Mouse (Mus musculus): Measurements from ENCODE around the gene Capn8. TPM values are rescaled to one million over a fixed set of nuclear protein-coding genes. Genes with fewer than 3 reads are reported as not detected.

The Capn8 gene
- polyA plus RNA-seq, 2 experiments, result 0.01 TPM; not detected in 1

DNA sequence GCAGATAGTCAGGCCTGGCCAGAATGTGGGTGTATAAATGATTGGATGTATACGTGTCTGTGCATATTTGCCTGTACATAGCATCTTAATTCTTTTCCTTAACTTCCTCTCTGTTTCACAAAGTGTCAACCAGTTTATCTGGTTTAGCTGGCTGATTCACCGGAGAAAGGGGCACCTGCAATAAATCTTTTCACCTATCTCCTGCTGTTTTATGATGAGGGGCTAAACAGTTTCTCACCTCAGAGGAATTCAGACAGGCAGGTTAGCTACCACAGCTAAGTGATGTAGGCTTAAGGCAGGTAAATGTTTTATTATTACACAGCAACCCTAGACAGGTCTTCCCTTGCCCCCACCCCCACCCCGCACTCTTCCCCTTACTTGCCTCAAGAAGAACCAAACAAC, 29.7 kb upstream of the Capn8 start:
- H3K4me3 ChIP-seq (ENCODE audit: insufficient read depth in 1 of 2, low read depth in 2 of 2, low read length in 2 of 2), result no peak overlapping the region
- no peaks in the 10 kb centered on the region for H3K27me3 ChIP-seq (ENCODE audit: control insufficient read depth, insufficient read depth, low read length)
- TF ChIP-seq CTCF (IDR thresholded peaks at IDR 0.05; ENCODE audit: low read depth) (no peak), EP300 (IDR thresholded peaks at IDR 0.05; ENCODE audit: low read depth) (no peak)
- no peak overlapping the region for H3K27ac ChIP-seq
- no peak for ATAC-seq (ENCODE audit: insufficient read depth)
- WGBS (ENCODE audit: insufficient replicate concordance), result 61% methylated on average over 3 of the region's 3 CpGs
- H3K9me3 ChIP-seq (ENCODE audit: control insufficient read depth, low read length), result no peaks in the 10 kb centered on the region
- no peaks in the 10 kb centered on the region for H3K36me3 ChIP-seq (replicated peaks; ENCODE audit: control insufficient read depth, insufficient read depth, low read depth)
- peaks cover 0 to 2% of the 10 kb centered on the region in 2 experiments; a peak in 1 of 4 replicates for H3K4me1 ChIP-seq (replicated peaks; ENCODE audit: control insufficient read depth in 2 of 2, insufficient read depth in 2 of 2, low read length in 1 of 2)
- no peak overlapping the region for H3K9ac ChIP-seq (replicated peaks)
- H3K4me2 ChIP-seq (ENCODE audit: low read depth), result no peak overlapping the region
- DNase-seq (ENCODE audit: low read depth in 3 of 3, low spot score in 3 of 3), result no peak

DNA sequence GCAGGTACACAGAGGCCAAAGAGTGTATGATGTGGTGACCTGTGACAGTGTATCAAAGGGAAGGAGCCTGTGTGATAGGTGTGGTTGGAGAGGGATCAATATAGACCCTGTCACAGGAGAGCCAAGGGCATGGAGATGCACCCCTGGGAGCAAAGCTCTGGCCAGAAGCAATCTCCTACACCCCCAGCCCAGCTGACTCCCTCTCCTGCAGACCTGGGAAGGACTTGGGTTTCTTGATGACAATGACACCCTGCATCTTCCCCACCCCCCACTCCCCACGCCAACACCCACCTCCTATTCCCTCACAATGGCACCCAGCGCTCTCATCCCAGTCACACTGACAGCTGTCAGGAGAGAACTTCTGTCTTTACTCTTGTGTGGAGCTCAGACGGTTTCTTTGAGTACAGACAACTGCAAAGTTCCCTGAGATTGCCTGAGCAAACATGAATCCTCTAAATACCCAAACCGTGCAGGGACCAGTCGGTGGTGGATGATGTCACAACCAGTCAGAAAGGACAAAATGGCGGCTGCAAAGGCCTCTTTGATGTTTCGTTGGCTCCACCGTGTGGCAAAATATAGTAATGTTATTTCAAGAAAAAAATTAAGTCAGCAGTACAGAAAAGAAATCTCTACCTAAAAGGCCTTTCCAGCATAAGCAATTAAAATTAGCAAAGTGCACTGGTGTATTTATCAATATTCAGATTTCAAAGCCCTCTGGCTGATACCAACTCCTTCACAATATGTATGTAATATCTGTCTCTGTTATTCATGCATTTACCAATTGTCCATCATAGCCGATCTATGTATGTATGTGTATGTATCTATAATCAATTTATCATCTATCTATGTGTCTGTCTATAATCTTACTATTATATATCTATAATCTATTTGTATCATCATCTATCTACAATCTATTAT, 25.5 kb upstream of the Capn8 start:
- 17% methylated on average over 9 of the region's 9 CpGs for WGBS (ENCODE audit: insufficient replicate concordance)
- no peaks in the 10 kb centered on the region for H3K9me3 ChIP-seq (ENCODE audit: control insufficient read depth, low read length)
- peak; percentile 49 to 61 (median 57) for DNase-seq (ENCODE audit: low read depth in 3 of 3, low spot score in 3 of 3)
- no peaks in the 10 kb centered on the region for H3K36me3 ChIP-seq (replicated peaks; ENCODE audit: control insufficient read depth, insufficient read depth, low read depth)
- TF ChIP-seq EP300 (IDR thresholded peaks at IDR 0.05; ENCODE audit: low read depth) (no peak), CTCF (IDR thresholded peaks at IDR 0.05; ENCODE audit: low read depth) (peak; percentile 59)
- peak overlapping the region; percentile 21 to 53; a peak in 2 of 4 replicates for H3K4me3 ChIP-seq (ENCODE audit: insufficient read depth in 1 of 2, low read depth in 2 of 2, low read length in 2 of 2)
- H3K27me3 ChIP-seq (ENCODE audit: control insufficient read depth, insufficient read depth, low read length), result no peaks in the 10 kb centered on the region
- peak overlapping the region; percentile 52 for H3K4me2 ChIP-seq (ENCODE audit: low read depth)
- peaks cover 0 to 2% of the 10 kb centered on the region in 2 experiments; a peak in 1 of 4 replicates for H3K4me1 ChIP-seq (replicated peaks; ENCODE audit: control insufficient read depth in 2 of 2, insufficient read depth in 2 of 2, low read length in 1 of 2)
- H3K9ac ChIP-seq (replicated peaks), result peak overlapping the region; percentile 23
- peak; percentile 47; the same call in 1 of the 2 replicates for ATAC-seq (ENCODE audit: insufficient read depth)
- H3K27ac ChIP-seq, result no peak overlapping the region

DNA sequence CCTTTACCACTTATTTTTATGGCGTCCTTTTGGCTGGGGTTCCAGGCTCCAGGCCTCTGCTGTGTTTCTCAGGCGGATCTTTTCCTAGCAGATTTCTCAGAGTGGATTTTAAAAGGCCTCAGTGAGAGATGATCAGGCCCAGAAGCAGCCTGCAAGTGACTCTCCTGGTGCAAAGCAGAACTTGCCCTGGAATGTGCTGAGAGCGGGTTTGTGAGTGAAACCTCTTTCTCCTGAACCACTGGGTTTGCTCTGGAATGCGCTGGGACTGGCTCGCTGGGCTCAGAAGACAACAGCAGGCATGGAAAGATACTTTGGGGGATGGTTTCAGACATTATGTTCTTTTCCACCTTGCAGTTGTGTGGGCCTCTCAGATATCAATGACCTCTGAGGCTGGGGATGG, 22.7 kb upstream of the Capn8 start:
- Histone ChIP-seq H3K9me3 (ENCODE audit: control insufficient read depth, low read length) (no peaks in the 10 kb centered on the region), H3K27me3 (ENCODE audit: control insufficient read depth, insufficient read depth, low read length) (no peaks in the 10 kb centered on the region), H3K4me3 (ENCODE audit: insufficient read depth in 1 of 2, low read depth in 2 of 2, low read length in 2 of 2) (no peak overlapping the region), H3K4me2 (ENCODE audit: low read depth) (no peak overlapping the region), H3K9ac (replicated peaks) (no peak overlapping the region), H3K4me1 (replicated peaks; ENCODE audit: control insufficient read depth in 2 of 2, insufficient read depth in 2 of 2, low read length in 1 of 2) (peaks cover 0 to 2% of the 10 kb centered on the region in 2 experiments; a peak in 1 of 4 replicates), H3K27ac (no peak overlapping the region), H3K36me3 (replicated peaks; ENCODE audit: control insufficient read depth, insufficient read depth, low read depth) (no peaks in the 10 kb centered on the region)
- 49% methylated on average over 5 of the region's 5 CpGs for WGBS (ENCODE audit: insufficient replicate concordance)
- TF ChIP-seq CTCF (IDR thresholded peaks at IDR 0.05; ENCODE audit: low read depth), result no peak
- TF ChIP-seq EP300 (IDR thresholded peaks at IDR 0.05; ENCODE audit: low read depth), result no peak
- DNase-seq (ENCODE audit: low read depth in 3 of 3, low spot score in 3 of 3), result no peak
- no peak for ATAC-seq (ENCODE audit: insufficient read depth)

DNA sequence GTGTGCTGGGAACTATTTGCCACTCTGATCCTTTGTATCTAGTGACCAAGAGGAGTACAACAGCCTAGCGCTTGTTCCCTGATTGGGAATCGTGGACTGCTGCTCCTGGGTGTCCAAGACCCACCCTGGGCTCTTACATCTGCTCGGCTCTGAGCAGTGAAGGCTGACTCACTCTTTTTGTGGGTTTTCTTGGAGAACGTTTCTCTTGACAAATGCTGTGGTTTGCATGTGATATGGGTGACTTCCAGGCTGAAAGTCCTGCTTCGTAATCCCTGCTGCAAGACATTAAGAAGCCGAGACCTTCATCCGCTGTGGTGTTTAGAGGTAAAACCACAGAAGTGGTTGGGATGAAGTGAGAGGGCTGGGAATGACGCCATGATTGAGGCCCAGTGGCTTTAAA, 21.7 kb upstream of the Capn8 start:
- Histone ChIP-seq H3K27me3 (ENCODE audit: control insufficient read depth, insufficient read depth, low read length) (no peaks in the 10 kb centered on the region), H3K9ac (replicated peaks) (no peak overlapping the region), H3K9me3 (ENCODE audit: control insufficient read depth, low read length) (no peaks in the 10 kb centered on the region), H3K36me3 (replicated peaks; ENCODE audit: control insufficient read depth, insufficient read depth, low read depth) (no peaks in the 10 kb centered on the region), H3K4me2 (ENCODE audit: low read depth) (no peak overlapping the region), H3K4me3 (ENCODE audit: insufficient read depth in 1 of 2, low read depth in 2 of 2, low read length in 2 of 2) (no peak overlapping the region), H3K27ac (no peak overlapping the region), H3K4me1 (replicated peaks; ENCODE audit: control insufficient read depth in 2 of 2, insufficient read depth in 2 of 2, low read length in 1 of 2) (peaks cover 0 to 2% of the 10 kb centered on the region in 2 experiments; a peak in 1 of 4 replicates)
- DNase-seq (ENCODE audit: low read depth in 3 of 3, low spot score in 3 of 3) (no peak), ATAC-seq (ENCODE audit: insufficient read depth) (no peak)
- 29% methylated on average over 8 of the region's 8 CpGs for WGBS (ENCODE audit: insufficient replicate concordance)
- TF ChIP-seq CTCF (IDR thresholded peaks at IDR 0.05; ENCODE audit: low read depth), result no peak
- no peak for TF ChIP-seq EP300 (IDR thresholded peaks at IDR 0.05; ENCODE audit: low read depth)

DNA sequence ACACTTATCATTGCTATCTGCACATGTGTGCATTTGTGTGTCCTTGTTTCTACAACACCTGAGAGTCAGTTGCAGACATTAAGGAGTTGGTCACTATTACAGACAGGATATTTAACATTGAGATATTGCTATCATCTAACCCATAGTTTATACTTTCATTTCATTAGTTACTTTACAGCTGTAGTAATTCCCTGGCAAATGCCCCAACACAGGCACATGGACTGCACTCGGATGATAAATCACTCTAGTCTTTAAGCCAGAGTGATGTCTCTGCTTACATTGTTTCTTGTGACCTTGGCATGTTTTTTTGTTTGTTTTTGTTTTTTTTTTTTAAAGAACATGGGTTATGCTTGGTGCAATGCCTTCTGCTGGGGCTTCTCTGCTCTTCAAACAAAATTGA, 20.9 kb upstream of the Capn8 start:
- H3K9me3 ChIP-seq (ENCODE audit: control insufficient read depth, low read length), result no peaks in the 10 kb centered on the region
- no peaks in the 10 kb centered on the region for H3K27me3 ChIP-seq (ENCODE audit: control insufficient read depth, insufficient read depth, low read length)
- H3K4me2 ChIP-seq (ENCODE audit: low read depth), result no peak overlapping the region
- WGBS (ENCODE audit: insufficient replicate concordance), result 46% methylated on average over 1 of the region's 1 CpGs
- H3K36me3 ChIP-seq (replicated peaks; ENCODE audit: control insufficient read depth, insufficient read depth, low read depth), result no peaks in the 10 kb centered on the region
- TF ChIP-seq CTCF (IDR thresholded peaks at IDR 0.05; ENCODE audit: low read depth) (no peak), EP300 (IDR thresholded peaks at IDR 0.05; ENCODE audit: low read depth) (no peak)
- no peak overlapping the region for H3K9ac ChIP-seq (replicated peaks)
- H3K4me1 ChIP-seq (replicated peaks; ENCODE audit: control insufficient read depth in 2 of 2, insufficient read depth in 2 of 2, low read length in 1 of 2), result peaks cover 0 to under 1% of the 10 kb centered on the region in 2 experiments; a peak in 1 of 4 replicates
- ATAC-seq (ENCODE audit: insufficient read depth) (no peak), DNase-seq (ENCODE audit: low read depth in 3 of 3, low spot score in 3 of 3) (no peak)
- H3K4me3 ChIP-seq (ENCODE audit: insufficient read depth in 1 of 2, low read depth in 2 of 2, low read length in 2 of 2), result no peak overlapping the region
- H3K27ac ChIP-seq, result no peak overlapping the region

All from liver, embryonic 14.5 days (tissue).